Mouse (Mus musculus) small intestine, adult 10 weeks (tissue): ENCODE results near the gene Marveld2. TPM values are rescaled to one million over a fixed set of nuclear protein-coding genes. Genes with fewer than 3 reads are reported as not detected.

ENCODE experiments used
- polyA plus RNA-seq: library from polyadenylated mRNA; stranded (reverse); fragments of 350-450 nt; fragmentation: Illumina TruSeq; extraction: RNeasy Lipid Tissue Mini Kit (QIAGEN cat#74804); gene quantifications from one replicate; pipeline ENCODE4 v1.2.3, GENCODE M21; 2014; ENCODE audit warnings: low replicate concordance

Gene Marveld2
- polyA plus RNA-seq = 17.5 TPM

GRCm38 (mm10) chr13:100616181-100617087 is at the start of gene Marveld2:
Gene Marveld2, minus strand, starts transcription at chr13:100616971.

GRCm38 (mm10) chr13:100651439-100652186 is 34.8 kb upstream of the Marveld2 start, which contains the start of gene Taf9:
Gene Taf9, plus strand, starts transcription at chr13:100651579.

GRCm38 (mm10) chr13:100650550-100651438 is 34.0 kb upstream of the Marveld2 start, which contains the start of the genes Ak6 and Rad17:
Gene Ak6, plus strand, starts transcription at chr13:100650979.
Gene Rad17, minus strand, starts transcription at chr13:100651051.

GRCm38 (mm10) chr13:100552369-100553041 is 64.3 kb downstream of the Marveld2 start, which contains the start of gene Ocln:
Gene Ocln, minus strand, starts transcription at chr13:100552718.

Other genes with a start within 250 kb of the Marveld2 start
- gene Naip1, start 164.1 kb downstream of the Marveld2 start, polyA plus RNA-seq = 70.0 TPM
- gene Gtf2h2, start 124.4 kb downstream of the Marveld2 start, polyA plus RNA-seq = 70.8 TPM
- 147 TPM for gene Ocln, start 64.3 kb downstream of the Marveld2 start, polyA plus RNA-seq
- 136 TPM for gene Ak6, start 34.0 kb upstream of the Marveld2 start, polyA plus RNA-seq
- gene Rad17, start 34.1 kb upstream of the Marveld2 start, polyA plus RNA-seq = 37.1 TPM
- 7.7 TPM for gene Taf9, start 34.6 kb upstream of the Marveld2 start, polyA plus RNA-seq
- gene Ccdc125, start 52.7 kb upstream of the Marveld2 start, polyA plus RNA-seq = 2.3 TPM
- 36.7 TPM for gene Cdk7, start 114.0 kb upstream of the Marveld2 start, polyA plus RNA-seq
- gene Mrps36, start 127.7 kb upstream of the Marveld2 start, polyA plus RNA-seq = 154 TPM
- 15.3 TPM for gene Cenph, start 158.9 kb upstream of the Marveld2 start, polyA plus RNA-seq
- gene Ccnb1, start 169.6 kb upstream of the Marveld2 start, polyA plus RNA-seq = 34.0 TPM
- 321 TPM for gene Slc30a5, start 216.5 kb upstream of the Marveld2 start, polyA plus RNA-seq